Mouse (Mus musculus) testis, adult 2 months (tissue): Measurements from ENCODE around the gene Il12a.

Source experiments
- CTCF ChIP-seq: fragments of 200-500 bp; IDR thresholded peaks from 2 replicates; pipeline ENCODE4 v1.5.1; 2012; ENCODE audit warnings: low read depth, mild to moderate bottlenecking, inconsistent platforms, low read length, moderate library complexity; ENCODE audit not compliant: control insufficient read depth, insufficient read depth, insufficient replicate concordance
- POLR2A ChIP-seq: fragments of 200-500 bp; IDR thresholded peaks from 2 replicates; pipeline ENCODE4 v1.6.1; 2012; ENCODE audit warnings: low read depth, mild to moderate bottlenecking, inconsistent platforms, low read length, moderate library complexity; ENCODE audit not compliant: control insufficient read depth

DNA sequence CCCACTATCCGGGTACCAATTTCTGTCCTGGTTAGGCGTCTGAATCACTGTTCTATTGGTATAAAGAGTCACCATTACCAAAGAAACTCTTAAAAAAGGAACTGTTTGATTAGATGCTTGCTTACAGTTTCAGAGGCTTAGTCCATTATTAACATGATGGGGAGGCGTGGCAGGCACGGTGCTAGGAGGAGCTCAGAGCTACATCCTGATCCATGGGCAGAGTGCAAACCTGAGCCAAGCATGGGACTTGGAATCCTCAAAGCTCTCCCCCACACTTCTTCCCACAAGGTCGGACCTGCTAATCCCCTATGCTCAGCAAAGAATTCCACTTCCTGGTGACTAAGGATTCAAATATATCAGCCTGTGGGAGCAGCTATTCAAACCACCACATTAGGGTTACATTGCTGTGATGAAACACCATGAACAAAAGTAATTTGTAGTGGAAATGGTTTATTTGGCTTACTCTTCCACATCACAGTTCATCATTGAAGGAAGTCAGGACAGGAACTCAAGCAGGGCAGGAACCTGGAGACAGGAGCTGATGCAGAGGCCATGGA, 20.9 kb upstream of the Il12a start:
- no peak for TF ChIP-seq POLR2A
- TF ChIP-seq CTCF = no peak
